Mouse (Mus musculus): Measurements from ENCODE around the gene Kcnip1.
A peak's percentile ranks its signal among the peaks of the same experiment; 100 is the strongest.

Gene Kcnip1

DNA sequence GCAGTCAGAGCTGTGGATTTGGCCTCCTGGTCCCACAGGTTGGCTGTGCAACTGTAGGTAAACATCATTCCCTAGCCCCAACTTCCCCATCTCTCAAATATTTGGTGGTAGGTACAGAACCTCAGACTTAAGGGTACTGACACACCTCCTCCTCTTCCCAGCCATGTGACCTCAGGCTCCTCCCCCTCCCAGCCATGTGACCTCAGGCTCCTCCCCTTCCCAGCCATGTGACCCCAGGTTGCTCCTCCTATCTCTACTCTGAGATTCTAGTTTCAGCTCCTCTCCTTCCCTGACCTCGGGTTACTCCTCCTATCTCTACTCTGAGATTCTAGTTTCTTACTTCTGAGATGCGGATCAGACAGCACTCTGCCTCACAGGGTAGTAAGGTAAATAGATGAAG, 163.2 kb downstream of the Kcnip1 start:
- no peak for DNase-seq (ENCODE audit: low read depth, low spot score)

DNA sequence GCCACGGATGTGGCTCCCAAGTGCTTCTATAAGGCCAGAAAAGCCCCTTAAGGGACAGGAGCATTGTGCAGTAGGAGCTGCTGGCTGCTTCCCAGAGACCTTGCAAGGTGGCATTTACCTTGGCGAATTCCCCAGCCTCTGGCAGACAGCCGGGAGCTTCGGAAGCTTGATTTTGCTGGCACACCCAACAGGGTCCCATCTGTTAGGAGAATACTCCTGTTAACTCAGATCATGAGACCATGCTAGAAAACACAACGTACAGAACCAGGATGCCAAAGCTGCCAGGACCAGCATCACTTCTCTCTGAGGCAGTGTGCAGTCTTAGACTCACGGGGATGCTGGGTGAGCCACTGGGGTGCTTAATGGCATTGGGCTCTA, 165.1 kb downstream of the Kcnip1 start:
- DNase-seq (ENCODE audit: low read depth, low spot score): no peak

DNA sequence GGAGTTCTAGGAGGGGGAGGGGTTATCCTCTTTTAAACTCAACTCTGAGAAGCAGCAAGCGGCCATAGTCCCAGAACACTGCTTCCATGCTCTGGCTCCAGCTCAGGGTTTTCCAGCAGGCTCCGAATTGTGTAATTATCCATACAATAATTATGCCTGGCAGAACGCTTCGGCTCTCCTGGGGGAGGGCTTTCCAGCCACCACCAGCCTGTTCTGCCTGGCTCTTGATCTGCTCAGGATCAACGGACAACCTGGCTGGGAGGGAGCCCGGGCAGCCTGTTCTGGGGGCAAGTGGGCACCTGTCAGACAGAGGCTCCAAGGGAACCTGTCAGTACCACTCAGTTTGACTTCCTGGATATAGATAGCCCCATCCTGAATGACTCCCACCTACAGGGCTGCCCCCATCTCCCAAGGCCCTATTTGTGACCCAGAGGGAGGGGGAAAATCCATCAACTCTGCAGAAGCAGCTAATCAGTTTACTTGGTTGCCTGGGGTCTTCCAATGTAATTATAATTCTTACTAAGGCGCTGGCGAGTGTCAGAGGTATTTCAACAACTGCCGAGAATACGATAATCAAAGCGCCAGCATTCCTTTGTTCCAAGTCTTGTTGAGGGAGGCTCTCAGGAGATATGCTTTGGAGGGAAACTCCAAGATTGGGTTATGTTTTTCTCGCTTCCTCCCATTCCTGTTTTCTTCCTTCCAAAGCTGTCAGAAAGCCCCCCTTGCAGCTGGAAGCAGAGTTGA, 165.7 kb downstream of the Kcnip1 start:
- no peak for DNase-seq (ENCODE audit: low read depth, low spot score)

DNA sequence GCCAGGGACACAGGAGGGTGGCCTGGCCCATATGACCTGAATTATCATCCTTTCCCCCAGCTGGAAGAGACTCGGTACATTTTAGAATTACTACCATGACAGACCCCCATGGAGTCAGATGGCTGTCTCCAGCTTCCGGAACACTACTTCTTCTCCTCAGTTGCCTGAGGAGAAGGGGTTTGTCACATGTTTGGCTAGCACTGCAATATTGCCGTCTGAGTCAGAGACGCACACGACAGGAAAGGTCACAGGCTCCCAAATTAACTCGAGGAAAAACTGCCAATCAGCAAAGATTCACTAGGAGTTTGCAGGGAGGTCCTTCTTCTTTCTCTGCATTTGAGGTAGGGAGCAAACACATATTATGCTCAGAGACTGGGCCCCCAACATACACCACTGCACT, 168.2 kb downstream of the Kcnip1 start:
- no peak for DNase-seq (ENCODE audit: low read depth, low spot score)

DNA sequence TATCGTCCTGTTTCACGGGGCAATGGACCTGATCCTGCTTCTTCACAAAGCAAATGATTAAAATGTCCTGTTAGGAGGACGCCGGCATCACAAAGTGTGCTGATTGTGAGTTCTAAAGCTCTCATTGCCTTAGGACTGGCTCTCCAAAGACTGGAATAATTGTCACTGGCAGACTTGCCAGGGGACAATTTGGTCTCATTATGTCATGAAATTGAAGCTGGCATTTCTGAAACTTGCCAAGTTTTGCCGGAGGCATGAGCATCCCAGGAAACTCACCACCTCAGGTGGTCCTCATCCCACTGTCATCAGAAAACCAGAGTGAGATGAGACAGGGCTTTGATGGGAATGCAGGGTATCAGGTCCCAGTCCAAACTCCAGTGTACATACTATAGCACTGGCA, 171.6 kb downstream of the Kcnip1 start:
- DNase-seq (ENCODE audit: low read depth, low spot score): no peak

DNA sequence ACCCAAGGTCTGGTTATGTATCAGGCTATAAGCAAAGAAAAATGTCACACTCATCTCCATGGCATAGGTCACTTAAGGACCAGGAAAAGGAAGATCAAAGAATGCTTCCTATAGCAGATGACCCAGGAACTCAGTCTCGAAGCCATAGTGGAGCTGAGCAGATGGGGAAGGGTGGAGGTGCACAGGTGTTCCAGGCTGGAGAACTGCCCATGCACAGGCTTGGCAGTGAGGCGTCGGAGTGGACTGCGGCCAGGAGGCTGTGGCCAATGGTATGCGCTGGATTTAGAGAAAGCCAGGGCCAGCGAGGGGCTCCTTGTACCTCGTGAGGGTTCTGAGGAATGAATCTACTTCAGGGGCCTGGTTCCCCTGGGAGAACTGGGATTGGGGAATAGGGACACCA, 172.1 kb downstream of the Kcnip1 start:
- no peak for DNase-seq (ENCODE audit: low read depth, low spot score)

DNA sequence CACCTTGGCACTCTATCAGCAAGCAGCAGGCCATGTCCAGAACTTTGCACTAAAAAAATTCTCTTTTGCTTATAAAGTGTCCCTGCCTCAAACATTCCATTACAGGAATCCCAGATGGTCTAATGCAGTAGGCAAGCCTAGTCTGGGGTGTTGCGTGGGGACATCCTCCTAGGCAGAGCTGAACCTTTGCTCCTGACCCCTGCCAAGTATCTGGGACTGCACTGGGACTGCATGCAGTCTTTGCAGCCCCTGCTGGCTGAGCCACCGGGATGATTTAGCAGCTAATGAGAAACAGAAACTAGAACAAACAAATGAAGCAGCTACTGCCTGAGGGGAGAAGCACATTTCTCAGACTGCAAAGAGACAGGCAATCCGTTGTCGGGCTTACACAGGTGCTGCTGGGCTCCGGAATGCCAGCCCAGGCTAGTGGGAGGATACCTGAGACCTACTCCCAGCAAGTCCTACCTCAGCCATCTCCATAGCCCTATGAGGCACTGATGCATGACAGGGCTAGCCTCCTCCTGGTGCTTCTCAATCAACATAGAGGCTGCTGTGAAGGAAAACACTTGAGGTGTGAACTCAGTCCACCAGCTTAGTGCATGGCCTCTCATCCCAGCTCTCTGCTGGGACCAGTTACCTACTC, 174.0 kb downstream of the Kcnip1 start:
- no peak for DNase-seq (ENCODE audit: low read depth, low spot score)

DNA sequence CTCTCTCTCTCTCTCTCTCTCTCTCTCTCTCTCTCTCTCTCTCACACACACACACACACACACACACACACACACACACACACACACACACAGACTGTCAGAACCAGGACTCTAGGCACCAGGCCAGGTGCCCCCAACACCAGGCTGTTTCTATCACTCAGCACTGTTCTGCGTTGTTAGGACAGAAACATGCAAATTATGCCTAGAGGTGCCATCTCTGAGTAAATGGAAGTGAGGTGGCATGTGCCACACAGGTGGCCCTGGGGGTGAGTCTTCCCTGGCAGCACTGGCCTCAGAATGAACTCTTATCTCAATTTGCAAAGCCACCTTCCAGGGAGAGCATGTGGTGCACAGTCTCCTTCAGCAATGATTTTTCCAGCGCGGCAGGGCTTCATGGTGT, 176.9 kb downstream of the Kcnip1 start:
- DNase-seq (ENCODE audit: low read depth, low spot score): no peak

DNA sequence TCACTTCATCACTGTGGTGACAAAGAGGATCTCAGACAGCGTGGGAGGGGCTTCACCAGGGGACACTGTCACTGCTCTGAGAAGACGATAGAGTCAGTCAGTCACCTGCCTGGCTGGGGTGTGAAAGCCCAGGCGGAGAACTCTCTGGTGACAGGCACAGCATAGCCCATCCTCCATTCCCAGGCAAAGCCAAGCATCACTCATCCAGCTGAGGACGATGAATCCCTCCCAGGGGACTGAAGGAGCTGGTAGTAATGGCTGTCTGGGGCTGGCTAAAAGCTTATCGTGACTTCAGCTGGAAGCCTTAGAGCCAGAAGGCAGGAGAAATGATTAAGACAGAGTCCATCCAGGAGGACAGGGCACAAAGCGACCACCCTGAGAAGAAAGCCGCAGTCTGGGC, 182.8 kb downstream of the Kcnip1 start:
- no peak for DNase-seq (ENCODE audit: low read depth, low spot score)

DNA sequence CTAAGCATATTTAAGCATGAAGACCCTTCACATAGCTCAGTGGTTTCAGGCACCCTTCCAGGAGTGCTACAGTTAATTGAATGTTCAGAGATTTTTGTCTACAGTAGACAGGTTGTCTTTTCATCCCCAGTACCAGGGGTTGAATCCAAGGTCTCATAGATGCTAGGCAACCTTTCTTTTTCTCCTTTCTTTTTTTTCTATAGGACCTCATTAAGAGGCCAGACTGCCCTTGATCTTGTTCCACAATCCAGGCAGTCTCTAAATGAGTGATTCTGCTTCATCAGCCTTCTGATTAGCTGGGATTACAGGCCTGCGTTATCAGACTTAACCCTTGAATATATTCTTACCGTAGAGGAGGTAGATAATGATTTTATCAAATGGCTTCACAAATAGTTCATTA, 189.9 kb downstream of the Kcnip1 start:
- no peak for DNase-seq (ENCODE audit: low read depth, low spot score)

DNA sequence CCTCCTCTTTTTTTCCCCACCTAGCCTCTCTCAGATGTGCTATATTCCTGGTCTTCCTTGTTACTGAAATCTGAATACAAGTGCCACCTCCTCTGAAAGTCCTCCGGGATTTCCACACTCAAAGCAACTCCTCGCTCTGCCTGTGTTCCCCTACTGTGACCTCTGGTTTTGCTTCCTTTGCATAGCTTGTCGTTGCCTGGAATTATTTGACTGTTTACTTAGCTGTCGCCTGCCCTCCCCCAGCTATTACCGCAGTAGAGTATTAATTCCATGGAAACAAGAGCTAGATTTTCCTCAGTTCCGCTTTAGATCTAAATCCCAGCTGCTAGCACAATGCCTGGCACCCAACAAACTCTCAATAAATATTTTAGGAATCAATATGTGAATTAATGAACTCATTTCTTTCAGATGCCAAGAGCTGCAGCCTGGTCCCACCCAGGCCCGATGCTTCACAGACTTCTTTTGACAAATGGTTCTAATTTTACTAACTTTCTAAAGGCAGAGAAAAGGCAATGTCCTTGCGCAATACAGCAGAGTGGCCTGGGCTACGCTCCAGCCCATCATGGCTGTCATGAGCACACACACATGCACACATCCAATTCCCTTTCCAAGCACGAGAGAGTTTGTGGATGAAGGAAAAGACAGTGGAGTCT, 192.4 kb downstream of the Kcnip1 start:
- DNase-seq (ENCODE audit: low read depth, low spot score): peak; percentile 2

DNA sequence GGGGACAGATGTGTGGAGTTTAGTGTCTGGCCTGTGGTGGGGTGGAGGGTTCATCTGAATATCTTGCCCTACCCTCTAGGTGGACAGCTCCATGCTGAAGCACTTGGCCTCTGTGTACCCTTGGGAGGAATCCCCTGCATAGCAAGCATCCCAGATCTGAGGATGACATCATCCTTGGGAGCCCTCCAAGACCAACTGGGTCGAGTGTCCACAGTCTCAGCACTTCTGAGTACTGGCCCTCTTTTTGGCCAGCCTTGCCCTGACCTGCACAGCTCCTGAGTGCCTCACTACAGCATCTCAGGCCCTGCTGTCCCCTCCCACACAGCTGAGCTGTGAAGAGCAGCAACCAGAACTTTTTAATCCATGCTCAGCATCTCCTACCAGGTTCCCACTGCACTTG, 193.0 kb downstream of the Kcnip1 start:
- peak; percentile 10 for DNase-seq (ENCODE audit: low read depth, low spot score)

DNA sequence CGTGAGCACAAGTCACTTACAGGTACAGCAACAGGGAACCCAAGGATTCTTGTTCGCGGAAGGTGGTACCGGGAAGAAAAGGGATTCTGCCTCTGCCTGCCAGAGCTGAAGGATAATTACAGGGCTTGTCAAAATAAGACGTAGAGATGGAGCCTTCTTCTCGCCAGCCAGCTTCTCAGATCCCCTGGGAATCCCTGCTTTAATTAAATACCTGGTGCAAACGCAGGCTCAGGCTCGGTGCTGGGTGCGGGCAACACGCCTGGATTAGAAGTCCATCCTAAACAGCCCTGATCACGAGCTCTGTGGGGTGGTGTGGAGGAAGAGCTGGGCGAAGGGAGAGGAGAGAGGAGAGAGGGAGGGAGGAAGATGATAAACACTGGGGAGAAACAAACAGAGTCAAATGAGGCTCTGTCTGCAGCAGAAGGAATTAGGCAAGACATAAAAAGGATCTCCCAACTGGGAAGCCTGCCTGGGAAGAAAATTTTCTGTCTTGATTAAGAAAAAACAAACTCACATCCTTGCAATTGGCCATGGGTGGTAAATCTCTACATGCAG, 194.8 kb downstream of the Kcnip1 start:
- no peak for DNase-seq (ENCODE audit: low read depth, low spot score)

DNA sequence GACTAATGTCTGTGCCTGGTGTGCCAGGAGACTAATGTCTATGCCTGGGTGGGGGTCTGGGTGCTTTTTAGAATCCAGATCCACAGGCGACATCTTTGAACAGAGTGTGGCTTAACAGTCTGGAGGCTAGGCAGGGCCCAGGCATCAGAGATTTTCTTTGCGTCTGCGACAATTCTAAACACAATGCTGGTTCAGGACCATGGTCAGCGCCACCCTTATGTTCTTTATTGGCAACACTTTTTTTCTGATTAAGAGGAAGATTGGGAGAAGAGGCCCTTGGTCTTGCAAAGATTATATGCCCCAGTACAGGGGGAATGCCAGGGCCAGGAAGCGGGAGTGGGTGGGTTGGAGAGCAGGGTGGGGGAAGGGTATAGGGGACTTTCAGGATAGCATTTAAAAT, 205.6 kb downstream of the Kcnip1 start:
- peak; percentile 49 for DNase-seq (ENCODE audit: low read depth, low spot score)

DNA sequence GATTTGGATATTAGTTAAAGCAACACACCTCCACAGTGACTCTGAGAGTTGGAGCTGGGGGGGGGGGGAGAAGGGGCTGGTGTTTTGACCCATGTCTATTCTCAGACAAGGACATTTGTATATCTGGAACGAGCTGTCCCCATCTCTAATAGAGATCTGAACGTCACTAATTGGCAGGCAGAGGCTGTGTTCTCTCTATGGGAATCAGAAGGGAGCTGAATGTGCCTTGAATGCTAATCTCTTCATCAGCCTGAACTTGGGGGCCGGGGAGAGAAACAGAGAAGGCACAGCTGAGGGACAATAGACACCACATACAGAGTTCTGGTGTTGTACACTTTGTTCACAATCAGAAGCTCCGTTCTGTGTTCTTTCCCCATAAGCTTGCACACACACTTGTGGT, 206.4 kb downstream of the Kcnip1 start:
- no peak for DNase-seq (ENCODE audit: low read depth, low spot score)

DNA sequence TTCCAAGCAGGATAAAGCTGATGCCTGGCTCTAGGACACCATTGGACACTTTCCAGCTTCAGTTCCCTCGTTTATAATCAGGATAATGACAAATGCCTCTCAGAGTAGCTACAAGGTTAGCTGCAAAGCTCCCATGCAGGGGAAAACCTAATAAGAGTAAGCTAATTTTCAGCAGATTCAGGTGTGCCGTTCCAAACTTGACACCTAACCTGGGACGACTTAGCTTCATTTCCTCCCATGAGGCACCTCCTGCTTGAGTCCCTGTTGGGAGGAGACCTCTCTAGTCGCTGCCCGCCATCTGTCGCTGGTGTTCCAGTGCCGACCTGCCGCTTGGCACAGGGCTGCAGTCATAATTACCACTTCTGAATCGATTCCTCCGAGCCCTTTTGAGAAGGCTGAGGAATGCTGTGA, 211.4 kb downstream of the Kcnip1 start:
- no peak for DNase-seq (ENCODE audit: low read depth, low spot score)

DNA sequence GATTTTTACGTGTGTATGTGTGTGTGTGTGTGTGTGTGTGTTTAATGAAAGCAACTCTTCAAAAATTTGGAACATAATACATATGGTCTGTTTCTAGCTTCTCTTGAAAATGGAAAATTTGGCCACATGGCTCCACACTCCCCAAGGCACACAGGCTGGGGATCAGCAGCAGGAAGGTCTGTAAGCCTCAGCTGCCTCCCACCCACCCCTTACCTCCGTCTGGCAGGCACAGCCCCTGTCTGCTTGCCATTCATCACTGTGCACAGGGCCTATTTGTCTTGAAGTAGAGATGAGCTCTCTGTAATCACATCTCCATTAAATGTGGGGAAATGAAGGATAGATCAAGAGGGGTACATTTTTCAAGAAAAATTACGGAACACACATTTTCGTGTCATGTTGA, 212.7 kb downstream of the Kcnip1 start:
- DNase-seq (ENCODE audit: low read depth, low spot score): no peak

DNA sequence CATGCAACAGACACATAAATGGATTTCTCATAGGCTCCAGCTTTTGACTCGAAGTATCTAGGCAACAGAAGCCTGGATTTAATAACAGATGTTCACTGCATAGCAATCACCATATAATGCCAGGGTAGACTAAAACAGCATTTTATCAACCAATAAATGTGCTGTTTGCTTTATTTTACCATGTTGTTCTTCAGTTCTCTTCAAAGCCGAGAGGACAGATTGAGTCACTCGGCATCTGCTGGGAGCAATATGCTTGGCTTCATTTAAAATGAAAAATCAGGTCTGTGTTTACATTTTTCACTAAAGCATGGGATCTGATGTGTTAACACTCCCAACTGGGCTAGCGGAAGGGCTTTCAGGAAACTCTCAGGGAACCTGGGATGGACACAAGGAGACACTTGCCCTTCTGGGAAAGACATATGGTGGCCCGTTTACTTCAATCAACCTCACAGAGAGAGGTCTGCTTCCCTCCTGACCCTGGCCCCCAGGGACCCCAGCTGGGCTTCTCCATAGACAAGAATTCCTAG, 220.3 kb downstream of the Kcnip1 start:
- DNase-seq (ENCODE audit: low read depth, low spot score): no peak

DNA sequence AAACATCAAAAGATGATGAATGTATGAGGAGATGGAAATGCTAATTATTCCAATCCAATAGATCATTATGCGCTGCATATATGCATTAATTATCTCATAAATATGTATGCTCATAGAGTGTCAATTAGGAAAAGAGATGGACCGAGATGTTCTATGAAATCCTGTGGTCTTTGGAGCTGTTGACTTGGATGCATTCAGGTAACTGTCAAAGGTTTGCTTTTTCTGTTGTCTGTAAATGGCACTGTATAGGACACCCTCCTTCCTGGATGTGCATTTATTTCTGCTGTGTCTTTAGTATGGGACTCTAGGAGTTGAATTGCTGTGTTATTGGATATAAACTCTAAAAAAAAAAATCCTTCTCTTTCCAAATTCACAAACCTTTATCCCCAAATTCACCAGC, 220.9 kb downstream of the Kcnip1 start:
- DNase-seq (ENCODE audit: low read depth, low spot score): no peak

DNA sequence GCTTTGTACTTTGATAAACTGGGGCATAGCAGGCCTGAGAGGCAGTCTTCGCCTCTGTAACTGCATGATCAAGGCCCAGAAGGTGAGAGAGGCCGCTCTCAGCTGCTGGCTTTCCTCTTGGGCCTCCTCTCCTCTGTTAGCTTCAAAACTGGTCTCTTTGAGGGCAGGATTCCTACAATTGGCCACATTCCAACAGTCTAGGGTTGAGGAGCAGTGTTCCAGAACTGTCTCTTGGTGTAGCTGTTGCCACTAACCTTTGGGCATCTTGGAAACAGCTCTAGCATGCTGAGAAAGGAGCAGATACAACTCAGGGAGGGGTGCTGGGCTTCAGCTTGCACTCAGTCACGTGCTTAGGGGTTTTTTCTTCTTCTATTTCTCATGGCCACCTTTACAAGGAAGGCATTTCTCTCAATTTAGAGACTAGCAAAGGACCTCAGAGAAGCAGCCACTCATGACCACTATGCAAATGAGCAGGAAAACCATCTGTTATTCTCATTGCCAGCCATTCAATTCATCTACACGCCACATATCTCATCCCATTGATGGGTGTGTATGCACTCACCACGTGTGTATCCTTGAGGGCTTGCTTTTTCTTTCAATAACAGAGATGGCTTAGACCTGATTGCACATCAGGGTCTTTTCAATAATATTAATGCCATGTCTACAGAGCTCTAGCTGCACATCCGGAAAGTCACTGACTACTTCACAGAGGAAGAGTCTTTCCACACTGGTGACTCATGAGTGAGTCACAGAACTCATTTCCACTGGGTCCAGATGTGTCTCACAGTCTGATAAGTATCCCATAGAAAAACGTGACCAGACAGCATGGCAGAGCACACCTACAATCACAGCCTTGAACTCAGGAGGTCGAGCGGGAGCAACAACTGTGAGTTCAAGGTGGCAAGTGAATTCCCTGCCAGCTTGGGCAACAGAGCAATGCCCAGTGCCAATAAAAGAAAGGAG, 225.7 kb downstream of the Kcnip1 start:
- peak; percentile 82 for DNase-seq (ENCODE audit: low read depth, low spot score)

DNA sequence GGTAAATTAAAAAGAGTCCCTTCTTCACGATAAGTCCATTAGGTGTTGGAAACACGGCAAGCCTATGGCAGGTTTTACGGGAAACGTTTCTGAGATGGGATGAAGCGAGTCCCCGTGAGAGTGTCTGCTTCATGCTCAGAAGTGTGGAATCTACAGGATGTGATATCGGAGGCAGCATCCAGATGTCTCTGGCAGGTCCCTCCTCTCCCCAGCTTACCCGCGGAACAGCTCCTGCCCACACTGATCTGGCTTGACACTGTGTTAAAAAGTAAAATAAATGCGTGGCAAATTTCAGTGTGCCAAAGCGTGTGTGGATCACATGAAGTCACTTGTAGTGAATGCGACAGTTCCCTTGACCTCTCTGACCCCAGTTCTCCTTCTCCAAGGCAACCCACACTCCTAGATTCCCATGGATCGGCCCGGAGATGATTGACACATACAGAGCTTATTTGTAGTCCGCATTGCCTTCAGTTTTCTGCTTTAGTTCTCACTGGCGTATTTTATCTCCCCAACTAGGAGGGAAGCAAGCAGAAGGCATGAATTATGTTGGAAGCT, 231.7 kb downstream of the Kcnip1 start:
- no peak for DNase-seq (ENCODE audit: low read depth, low spot score)
